Mouse (Mus musculus) retina, embryonic 14.5 days (tissue): Measurements from ENCODE around the gene Gmpr2.

Experiments
- DNase-seq: peaks from one replicate; pipeline ENCODE4 v3.0.0-alpha.2; 2015; ENCODE audit warnings: low spot score

Gmpr2 gene

GRCm38 (mm10) chr14:55671833-55672740, at the start of gene Gmpr2, which contains the start of gene Nedd8:
Gmpr2 (plus strand) TSS chr14:55671941.
Nedd8 (minus strand) TSS chr14:55672124.
- peak; percentile 93 for DNase-seq

GRCm38 (mm10) chr14:55628077-55628827, 43.5 kb upstream of the Gmpr2 start:
- no peak for DNase-seq

- DNase-seq: peak; percentile 62
Observed at GRCm38 (mm10) chr14:55629312-55629711, 42.4 kb upstream of the Gmpr2 start.

- DNase-seq: no peak
Observed at GRCm38 (mm10) chr14:55634874-55635522, 36.7 kb upstream of the Gmpr2 start.

GRCm38 (mm10) chr14:55635523-55636007, 36.2 kb upstream of the Gmpr2 start, which contains the start of gene Ipo4:
Ipo4 (minus strand) TSS chr14:55635957.
- DNase-seq: peak; percentile 91

- no peak for DNase-seq
Observed at GRCm38 (mm10) chr14:55637795-55638194, 33.9 kb upstream of the Gmpr2 start, which contains the start of gene Gm49378. Gm49378 (minus strand) TSS chr14:55637895.

- DNase-seq: no peak
Observed at GRCm38 (mm10) chr14:55640816-55641215, 30.9 kb upstream of the Gmpr2 start.

- no peak for DNase-seq
Observed at GRCm38 (mm10) chr14:55641291-55641690, 30.4 kb upstream of the Gmpr2 start.

GRCm38 (mm10) chr14:55642679-55643059, 29.1 kb upstream of the Gmpr2 start:
- no peak for DNase-seq

- DNase-seq: peak; percentile 79
Observed at GRCm38 (mm10) chr14:55643060-55643907, 28.5 kb upstream of the Gmpr2 start, which contains the start of gene Tm9sf1. Tm9sf1 (minus strand) TSS chr14:55643806.

- DNase-seq: no peak
Observed at GRCm38 (mm10) chr14:55644261-55644888, 27.4 kb upstream of the Gmpr2 start.

GRCm38 (mm10) chr14:55649884-55650283, 21.9 kb upstream of the Gmpr2 start, which contains the start of gene Tssk4:
Tssk4 (plus strand) TSS chr14:55650184.
- no peak for DNase-seq

- no peak for DNase-seq
Observed at GRCm38 (mm10) chr14:55651528-55651927, 20.2 kb upstream of the Gmpr2 start.

- DNase-seq: no peak
Observed at GRCm38 (mm10) chr14:55656935-55657334, 14.8 kb upstream of the Gmpr2 start.

GRCm38 (mm10) chr14:55658011-55658410, 13.7 kb upstream of the Gmpr2 start:
- no peak for DNase-seq

- peak; percentile 91 for DNase-seq
Observed at GRCm38 (mm10) chr14:55659960-55660573, 11.7 kb upstream of the Gmpr2 start, which contains the start of gene Mdp1. Mdp1 (minus strand) TSS chr14:55660508.

- DNase-seq: no peak
Observed at GRCm38 (mm10) chr14:55660636-55661035, 11.1 kb upstream of the Gmpr2 start.

- DNase-seq: no peak
Observed at GRCm38 (mm10) chr14:55671486-55671832, 282 bp upstream of the Gmpr2 start.

GRCm38 (mm10) chr14:55672741-55673060, 960 bp downstream of the Gmpr2 start:
- no peak for DNase-seq

GRCm38 (mm10) chr14:55677615-55678014, 5.9 kb downstream of the Gmpr2 start:
- no peak for DNase-seq
